Mouse (Mus musculus): ENCODE measurements around the gene Rufy3. TPM values are rescaled to one million over a fixed set of nuclear protein-coding genes. Genes with fewer than 3 reads are reported as not detected.
"Not testable (repeated sequence)": the region's sequence is repeated elsewhere in the genome, so short reads cannot be mapped to it uniquely, and the experiment has no call there.

Rufy3 gene
- 31.1 and 41.5 TPM in 2 replicates for total RNA-seq (2021)
- long read RNA-seq, transcript Rufy3-205 (18 exons, 3,536 nt), result major isoform, 40 of 74 reads
- long read RNA-seq, partial matches to known transcripts, result 10 of 74 reads
- long read RNA-seq, other reads (novel, unspliced or antisense), result 23 of 74 reads

DNA sequence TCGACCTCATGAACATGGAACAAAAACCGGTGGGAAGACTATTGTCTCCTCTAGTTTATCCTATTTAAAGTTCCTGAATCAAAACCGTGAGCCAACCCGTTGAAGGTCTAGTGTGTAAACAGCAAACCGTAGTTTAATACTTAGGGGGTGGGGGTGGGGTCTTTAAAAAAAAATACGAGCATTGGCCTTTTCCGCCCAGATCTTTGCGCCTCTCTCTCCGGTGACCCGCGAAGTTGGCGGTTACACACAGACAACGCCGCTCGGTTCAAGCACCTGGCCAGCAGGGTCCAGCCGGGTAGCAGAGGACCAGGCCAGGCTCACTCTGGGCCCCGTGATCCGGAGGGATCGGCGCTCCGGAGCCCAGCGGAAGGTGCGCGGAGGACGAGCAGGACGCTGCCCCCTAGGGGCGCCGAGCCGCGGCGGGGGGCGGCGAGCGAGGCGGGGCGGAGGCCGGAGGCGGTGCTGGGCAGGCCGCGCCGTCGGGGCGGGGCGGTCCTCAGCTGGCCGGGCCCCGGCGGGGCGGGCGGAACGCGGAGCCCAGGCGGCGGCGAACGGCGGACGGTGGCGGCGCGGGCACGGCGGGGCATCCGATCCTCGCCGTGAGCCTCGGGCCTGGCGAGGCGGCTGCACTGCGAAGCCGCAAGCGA, at the start of gene Rufy3:
Rufy3 (plus strand) TSS at position 540 of the 647 bp plus-strand sequence.
- peak; percentile 92 for DNase-seq

DNA sequence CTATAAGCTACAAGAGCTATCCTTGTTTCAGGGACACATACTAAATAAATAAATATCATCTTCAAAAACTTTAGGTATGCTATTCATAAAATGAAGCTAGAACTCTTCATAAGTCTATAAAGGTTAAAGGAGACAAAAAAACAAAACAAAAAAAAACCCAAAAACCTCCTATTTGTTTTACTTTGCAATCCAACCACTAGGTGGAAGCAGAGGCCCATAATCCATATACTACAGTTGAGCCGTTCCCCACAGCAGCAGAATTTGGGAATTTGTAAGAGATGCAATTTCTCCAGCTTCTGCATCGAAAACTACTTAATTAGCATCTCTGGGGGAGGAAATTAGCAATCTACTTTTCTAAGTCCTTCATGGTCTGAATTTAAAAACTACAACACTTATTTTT, 45.6 kb upstream of the Rufy3 start:
- no peak for DNase-seq

DNA sequence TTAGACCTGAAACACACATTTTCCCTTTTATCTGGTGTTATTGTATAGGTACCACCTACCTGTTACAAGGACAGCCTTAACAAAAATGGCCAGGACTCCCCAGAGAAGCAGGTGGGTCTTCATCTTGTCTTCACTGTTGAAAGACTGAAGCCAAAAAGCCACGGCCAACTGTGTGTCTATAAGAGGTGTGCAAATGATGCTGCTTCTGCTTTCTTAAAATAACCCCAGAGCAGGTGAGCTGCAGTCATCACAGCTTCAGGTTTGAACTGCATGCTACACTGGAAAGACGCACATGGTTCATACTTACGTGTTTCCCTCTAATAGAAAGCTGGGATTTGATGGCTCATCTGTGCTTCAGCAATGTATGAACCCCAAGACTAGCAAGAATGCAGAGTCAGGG, 37.2 kb upstream of the Rufy3 start, which contains the start of gene Jchain:
Jchain (minus strand) TSS at position 235 of the 400 bp plus-strand sequence.
- DNase-seq, result no peak

DNA sequence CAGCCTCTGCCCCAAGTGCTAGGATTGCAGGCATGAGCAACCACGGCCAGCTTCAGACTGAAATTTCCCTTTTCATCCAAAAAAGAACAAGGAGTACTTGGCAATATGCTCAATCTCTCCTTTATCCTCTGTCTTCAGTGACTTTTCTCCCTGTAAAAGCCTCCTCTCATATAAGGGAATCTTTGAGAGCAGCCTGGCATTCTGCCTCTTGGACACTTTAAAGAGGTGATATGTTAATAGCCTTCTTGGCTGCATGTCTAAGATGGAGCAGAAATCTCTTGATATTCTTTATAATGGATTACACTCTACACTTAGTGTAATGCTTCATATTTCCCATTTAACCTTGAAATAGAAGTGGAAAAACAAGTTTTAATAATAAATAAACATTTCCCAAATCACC, 33.9 kb upstream of the Rufy3 start:
- no peak for DNase-seq

DNA sequence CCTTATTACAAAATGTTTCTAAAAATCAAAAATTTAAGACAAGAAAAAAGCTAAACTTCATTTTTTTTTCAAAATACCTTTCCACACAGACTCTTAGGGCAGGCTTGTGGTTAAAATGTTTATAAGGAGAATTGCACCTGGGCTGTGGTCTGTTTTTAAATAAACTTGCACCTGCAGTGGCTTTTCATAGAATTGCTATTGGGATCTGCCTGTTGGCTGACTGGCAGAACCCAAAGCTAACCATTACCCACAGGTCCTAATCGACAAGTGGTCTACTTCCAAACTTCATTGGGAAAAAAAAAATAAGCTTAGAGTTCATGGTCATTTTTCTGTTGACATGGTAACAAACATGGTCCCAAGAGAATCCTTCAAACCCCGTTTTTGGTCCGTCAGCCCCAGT, 30.1 kb upstream of the Rufy3 start:
- no peak for DNase-seq

DNA sequence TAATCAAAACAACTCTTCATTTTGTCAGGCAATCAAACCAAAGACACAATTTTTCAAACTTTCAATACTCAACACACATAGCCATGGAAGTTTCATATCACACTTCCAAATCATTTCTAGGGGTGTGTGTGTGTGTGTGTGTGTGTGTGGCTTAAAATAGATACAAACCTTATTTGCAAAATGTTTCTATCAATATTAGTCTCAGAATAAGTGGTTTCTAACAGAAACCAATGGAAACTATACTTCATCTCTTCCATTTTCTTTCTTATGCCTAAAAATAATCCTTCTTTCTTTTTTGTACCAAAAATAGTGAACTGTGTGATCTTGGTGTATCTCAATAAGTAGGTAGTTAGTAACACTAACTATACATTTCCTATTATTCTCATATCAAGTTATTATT, 24.0 kb upstream of the Rufy3 start:
- no peak for DNase-seq

DNA sequence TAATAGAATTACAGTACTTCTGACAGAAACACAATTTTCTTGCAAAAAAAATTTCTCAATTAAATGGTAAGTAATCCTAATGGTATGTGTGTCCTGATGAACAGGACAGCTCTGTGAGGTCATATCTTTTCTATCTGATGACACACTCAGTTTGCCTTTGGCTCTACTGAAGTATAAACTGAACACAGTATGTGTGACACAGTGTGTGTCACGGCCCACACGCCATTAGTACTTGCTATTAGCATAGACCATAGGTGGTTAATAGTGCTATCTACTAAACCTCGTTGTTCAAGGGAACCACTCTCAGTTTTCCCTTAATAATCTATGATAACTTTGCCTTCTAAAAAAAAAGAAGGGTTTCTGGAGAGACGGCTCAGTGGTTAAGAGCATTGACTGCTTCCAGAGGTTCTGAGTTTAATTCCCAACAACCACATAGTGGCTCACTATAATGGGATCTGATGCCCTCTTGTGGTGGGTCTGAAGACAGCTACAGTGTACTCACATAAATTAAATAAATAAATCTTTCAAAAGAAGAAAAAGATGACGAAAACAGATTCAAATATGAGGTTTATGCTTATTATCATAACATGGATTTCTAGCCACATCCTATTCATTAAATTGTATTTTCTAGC, 22.1 kb upstream of the Rufy3 start:
- DNase-seq, result peak; percentile 8

DNA sequence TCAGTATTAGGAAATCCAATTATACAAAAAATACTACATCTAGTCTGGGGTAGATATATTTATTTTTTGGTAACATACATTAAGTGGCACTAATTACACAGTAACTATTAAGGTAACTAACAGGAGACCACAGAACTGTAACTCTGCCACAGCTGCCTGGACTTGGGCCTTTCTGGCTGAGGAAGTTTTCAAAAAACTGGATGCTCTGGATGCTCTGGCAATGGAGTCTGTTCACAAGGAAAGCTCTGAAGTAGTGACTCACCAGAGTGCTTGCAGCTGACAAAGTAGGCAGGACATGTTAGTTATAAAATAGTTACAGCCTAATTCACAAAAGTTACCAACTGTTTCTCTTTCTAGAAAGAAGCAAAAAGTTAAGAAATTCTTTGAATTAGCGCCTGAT, 20.4 kb upstream of the Rufy3 start:
- DNase-seq, result not testable (repeated sequence)

DNA sequence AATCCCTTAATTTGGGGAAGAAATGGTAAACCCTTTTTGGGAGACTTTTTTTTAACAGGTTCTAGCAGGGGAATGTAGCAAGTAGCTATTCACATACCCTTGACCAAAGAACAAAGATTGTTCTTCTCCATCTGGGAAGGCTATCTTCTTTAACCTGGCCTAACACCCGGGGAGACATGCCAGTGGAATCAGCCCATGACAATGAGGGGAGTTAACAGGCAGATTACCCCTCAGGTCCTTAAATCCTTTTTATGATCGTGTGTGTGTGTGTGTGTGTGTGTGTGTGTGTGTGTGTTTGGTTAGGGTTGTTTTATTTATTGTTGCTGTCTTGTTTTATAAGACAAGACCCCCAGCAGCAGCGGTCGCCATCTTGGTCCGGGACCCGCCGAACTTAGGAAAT, 19.3 kb upstream of the Rufy3 start:
- no peak for DNase-seq

DNA sequence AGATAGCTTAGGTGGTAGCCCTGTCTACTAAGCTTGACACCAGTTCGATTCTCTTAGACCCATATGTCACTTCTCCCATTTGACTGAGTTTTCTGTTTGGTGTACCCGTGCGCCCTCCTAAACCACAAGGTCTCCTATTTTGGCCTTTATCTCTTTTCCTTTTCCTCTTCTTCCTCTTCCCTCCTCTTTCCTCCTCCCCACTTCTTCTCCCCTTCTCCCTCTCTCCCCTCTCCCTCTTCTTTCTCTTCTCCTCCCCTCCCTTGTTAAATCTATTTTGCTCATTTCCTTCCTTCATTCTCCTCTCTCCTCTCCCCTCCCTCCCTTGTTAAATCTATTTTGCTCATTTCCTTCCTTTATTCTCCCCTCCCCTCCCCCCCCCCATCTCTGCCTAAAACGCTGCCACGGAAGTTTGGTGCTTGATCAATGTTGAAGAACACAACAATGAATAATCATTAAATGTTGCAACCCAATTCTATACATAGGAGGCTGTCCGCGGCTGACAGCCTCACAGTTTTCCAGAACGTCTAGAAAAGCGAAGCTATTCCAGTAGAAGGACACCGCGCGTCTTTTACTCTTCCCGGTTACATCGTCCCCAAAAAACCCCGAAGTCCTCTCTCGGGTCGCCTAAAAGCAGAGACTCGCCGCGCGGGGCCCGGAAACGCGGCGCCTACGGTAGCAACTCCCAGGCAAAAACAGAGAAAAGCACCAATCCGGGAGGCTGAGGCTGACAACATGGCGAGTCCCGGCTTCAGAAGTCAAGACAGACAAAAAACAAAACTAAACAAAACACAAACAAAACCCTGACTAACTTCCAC, 11.4 kb upstream of the Rufy3 start:
- no peak for DNase-seq

DNA sequence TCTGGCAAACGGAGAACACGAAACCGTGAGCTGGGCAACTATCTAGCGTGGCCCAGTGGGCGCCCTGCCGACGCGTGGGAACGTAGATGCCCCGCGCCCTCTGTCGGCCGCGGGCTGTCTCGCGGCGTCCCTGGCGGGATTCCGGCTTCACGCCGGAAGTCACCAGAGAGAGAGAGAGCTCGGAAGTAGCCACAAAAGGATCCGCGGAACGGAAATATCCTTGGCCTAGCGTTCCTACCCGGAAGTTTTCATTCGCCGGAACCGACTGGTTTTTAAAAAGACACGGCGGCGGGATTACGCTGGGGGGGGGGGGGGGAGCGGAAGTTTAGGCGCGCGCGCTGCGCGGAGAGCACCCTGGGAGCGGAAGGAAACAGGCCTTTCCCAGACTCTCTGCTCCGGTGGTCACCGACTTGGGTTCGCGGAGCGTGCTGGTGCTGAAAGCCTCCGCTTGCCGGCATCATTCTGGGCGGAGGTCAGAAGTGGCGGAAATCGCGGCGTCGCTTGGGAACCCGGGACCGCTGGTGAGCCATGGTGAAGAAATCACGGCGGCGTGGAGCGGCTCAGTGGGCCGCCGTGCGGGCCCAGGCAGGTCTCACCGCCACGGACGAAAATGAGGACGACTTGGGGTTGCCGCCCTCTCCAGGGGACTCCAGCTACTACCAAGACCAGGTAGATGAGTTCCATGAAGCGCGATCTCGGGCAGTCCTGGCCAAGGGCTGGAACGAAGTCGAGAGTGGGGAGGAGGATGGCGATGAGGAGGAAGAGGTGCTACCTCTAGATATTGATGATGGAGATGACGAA, 10.6 kb upstream of the Rufy3 start, which contains the start of gene Utp3:
Utp3 (plus strand) TSS at position 377 of the 801 bp plus-strand sequence.
- DNase-seq, result peak; percentile 89

DNA sequence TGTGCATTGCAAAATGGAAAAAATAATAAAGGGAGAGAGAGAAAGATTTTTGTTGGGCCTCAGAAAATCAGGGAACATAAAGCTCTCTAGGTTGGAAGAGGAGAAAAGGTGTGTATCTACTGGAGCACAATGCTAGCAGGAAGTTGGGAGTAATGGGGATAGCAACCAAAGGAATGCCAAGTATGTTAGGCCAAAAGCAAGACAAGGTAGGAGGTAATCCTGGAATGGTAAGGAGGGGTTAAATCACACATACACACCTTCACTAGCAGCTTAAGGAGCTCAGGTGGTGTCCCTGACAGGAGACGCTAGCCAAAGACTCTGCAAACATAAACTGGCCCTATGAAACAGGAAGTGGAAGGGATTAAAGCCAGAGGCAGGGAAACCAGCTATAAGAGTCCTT, 5.8 kb upstream of the Rufy3 start:
- no peak for DNase-seq

DNA sequence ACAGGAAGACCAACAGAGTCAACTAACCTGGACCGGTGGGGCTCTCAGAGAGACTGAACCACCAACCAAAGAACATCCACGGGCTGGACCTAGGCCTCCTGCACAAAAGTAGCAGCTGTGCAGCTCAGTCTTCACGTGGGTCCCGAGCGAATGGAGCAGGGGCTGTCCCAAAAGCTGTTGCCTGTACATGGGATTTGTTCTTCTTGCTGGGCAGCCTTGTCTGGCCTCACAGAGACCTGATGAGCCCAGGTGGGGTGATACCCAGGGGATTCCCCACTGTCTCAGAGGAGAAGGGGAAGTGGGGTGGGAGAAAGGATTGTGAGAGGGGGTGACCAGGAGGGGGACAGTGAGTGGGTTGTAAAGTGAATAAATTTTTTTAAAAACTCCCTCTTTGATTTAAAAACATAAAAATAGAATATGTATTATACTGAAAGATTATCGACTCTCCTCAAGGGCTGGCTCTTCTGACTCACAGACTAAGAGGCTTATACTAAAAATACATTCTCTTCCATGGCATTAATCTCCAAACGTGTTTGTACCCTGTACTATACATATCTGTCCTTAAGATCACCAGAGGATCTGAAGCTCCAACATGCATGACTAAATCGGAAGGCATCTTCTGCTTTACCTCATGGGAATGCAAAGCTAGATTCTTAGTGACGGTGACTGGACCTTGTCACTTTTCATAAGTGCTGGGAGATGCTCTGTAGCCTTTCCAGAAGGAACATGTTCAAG, 3.6 kb upstream of the Rufy3 start:
- no peak for DNase-seq

DNA sequence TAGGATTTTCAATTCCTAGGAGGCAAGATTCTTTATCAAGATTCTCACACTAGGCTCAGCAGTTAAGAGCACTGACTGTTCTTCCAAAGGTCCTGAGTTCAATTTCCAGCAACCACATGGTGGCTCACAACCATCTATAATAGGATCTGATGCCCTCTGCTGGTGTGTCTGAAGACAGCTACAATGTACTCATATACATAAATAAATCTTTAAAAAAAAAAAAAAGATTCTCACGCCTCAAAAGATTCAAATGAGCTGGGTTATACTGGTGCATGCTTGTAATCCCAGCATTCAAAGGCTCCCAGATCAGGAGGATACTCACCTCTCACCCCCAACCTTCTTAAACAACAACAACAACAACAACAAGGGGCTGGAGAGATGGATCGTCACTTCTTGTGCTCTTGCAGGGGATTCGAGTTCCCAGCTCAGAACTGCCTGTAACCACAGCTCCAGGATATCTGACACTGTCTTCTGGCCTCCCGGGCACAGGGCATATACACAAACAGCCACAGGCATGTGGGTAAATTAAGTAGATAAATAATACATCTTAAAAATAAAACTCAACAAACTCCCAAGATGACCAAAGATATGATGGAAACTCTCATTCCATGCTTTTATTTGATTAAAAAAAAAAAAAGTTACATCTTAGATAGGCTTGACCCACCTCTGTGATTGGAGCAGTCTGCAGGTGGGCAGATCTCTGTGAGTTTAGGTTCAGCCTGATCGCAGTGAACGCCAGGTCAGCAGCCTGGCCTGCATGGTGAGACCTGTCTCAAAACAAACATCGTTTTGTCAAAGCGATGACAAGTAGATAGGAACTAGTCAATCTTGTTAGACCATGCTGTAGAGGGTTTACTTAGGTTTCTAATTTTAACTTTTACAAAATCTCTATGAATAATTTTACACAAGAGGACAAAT, 1.7 kb upstream of the Rufy3 start:
- DNase-seq, result no peak

DNA sequence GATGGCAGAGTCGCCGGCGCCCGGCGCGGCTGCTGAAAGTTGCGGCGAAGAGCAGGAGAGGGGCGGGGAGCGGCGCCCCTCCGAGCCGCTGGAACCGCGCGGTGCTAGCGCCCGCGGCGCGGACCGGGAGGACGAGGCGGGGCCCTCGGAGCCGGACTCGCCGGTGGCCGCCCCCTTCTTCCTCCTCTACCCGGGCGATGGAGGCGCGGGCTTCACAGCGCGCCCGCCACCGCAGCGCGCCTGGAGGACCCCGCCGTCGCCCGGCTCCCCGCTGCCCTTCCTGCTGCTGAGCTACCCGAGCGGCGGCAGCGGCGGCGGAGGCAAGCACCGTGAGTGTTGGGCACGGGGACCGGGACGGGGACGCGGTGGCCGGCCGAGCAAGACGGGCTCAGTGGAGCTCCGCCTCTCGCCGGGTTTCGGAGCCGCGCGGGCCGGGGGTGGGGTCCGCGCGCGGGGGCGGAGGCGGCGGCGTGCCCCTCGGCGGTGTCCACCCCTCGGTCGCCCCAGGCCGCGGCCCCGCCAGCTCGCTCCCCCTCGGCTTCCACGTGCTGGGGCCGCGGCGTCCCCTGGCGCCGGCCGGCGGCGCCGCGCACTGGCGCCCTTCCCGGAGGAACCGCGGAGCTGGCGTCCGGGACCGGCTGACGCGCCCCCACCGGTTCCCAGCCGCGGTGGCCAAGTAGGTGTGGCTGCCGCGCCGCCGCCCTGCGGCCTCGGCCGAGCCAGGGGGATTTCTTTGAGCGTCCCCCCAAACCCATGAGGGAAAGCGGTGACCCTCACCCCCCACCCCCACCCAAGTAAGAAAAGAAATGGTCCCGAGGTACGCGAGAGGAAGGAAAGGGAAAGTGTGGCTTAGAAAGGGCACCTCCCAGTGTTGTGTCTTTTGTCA, 551 bp downstream of the Rufy3 start:
- DNase-seq, result peak; percentile 81

DNA sequence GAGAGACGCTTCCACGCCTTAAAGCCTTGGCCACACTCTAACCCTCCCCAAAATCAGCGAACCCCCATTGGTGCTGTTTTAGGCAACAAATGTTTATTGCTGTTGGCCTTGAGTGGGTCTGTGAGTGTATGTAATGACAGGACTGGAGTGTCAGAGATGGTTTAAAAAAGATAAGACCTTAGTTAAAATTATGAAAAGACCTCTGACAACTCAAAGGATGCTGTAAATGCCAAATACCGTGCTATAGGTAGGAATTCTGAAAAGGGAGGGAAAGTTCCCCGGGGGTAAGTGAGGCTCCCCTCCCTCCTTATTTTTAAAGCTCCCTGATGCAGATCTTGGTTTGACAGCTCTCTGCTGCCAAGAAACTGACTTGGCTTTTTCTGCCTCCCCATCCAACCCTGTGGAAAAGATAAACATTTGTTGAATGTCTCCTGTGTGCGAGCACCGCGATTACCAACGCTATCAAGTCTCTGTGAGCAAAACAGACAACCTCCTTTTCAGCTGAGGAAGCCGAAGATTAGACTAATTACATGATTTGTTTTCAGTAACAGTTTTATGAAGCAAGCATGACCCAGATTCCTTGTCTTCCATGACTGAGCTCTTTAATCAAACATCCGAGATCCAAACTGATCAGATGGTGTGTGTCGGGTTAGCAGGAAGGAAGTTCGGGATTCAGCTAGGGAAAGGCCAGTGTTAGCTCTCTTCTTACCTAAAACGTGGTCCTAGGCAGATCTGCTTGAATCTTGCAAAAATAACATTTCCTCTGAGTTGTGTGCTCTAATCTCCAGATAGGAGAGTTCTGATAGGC, 1.4 kb downstream of the Rufy3 start:
- no peak for DNase-seq

DNA sequence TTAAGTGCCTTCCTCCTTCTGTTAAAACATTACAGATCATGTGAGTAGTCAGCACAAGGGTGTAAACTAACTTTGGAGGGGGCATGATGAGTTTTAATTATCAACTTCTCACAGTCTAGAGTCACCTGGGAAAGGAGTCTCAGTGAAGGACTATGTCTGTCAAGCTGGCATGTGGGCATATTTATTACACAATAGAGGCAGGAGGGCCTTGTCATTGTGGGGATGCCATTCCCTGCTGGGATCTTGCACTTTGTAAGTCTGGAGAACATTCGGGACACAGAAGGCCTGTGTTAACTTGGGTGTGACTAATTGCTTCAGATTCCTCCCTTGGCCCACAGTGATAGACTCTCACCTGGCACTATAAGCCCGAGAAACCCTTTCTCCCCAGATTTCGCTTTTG, 4.7 kb downstream of the Rufy3 start:
- DNase-seq, result no peak

DNA sequence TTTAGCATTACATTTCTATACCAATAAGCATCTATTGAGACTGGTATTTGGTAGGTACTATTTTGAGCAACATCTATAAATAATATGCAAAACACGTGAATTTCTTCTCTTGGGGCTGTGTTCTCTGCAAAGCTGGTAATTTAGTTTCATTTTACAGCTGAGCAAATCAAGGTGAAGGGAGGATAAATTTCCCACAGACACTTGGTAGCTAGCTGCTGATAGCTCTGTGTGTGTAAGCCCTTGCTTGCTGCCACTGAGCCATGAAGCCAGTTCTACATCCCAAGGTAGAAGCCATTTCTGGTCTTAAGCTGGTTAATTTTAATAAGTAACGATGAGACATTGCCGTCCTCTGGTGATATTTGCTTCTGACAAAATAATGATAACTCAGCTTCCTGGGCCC, 10.0 kb downstream of the Rufy3 start:
- no peak for DNase-seq
